Comparison of ENCODE assay signal across 8 mouse cellular contexts in genomic region chr10:40339351-40339964, GRCm38 (mm10). TPM values are rescaled to one million over a fixed set of nuclear protein-coding genes. Genes with fewer than 3 reads are reported as not detected.
DNase-seq lines count a peak whose midpoint lies in the region; ATAC-seq lines count a peak whose summit lies in the region.

Cdk19 (plus strand) TSS chr10:40339564.

- H3K4me1 ChIP-seq in midbrain, embryonic 13.5 days (replicated peaks): no peaks in the 10 kb centered on the region
- H3K4me1 ChIP-seq in midbrain, embryonic 15.5 days: no peaks in the 10 kb centered on the region
- 0 out of 2 replicates have a peak, but pooled peaks cover 4% of the 10 kb centered on the region for H3K4me1 ChIP-seq in neural tube, embryonic 13.5 days (replicated peaks)

- no peak within 1 kb of the TSS for H3K9ac ChIP-seq in midbrain, embryonic 13.5 days (replicated peaks)
- no peak within 1 kb of the TSS for H3K9ac ChIP-seq in midbrain, embryonic 15.5 days
- H3K9ac ChIP-seq in neural tube, embryonic 13.5 days: no peak within 1 kb of the TSS

- ATAC-seq in midbrain, embryonic 13.5 days: no peak
- ATAC-seq in midbrain, embryonic 15.5 days (replicated peaks): no peak
- no peak for ATAC-seq in neural tube, embryonic 13.5 days (ENCODE audit: low read depth)

- H3K27ac ChIP-seq in midbrain, embryonic 13.5 days: no peak within 1 kb of the TSS
- H3K27ac ChIP-seq in midbrain, embryonic 15.5 days: no peak within 1 kb of the TSS
- H3K27ac ChIP-seq in neural tube, embryonic 13.5 days (replicated peaks): no peak within 1 kb of the TSS

- 49% methylated on average over 13 of the region's 13 CpGs for WGBS in midbrain, embryonic 13.5 days
- 48% methylated on average over 13 of the region's 13 CpGs for WGBS in midbrain, embryonic 15.5 days
- 31% methylated on average over 13 of the region's 13 CpGs for WGBS in neural tube, embryonic 13.5 days

- no peaks in the 10 kb centered on the region for H3K27me3 ChIP-seq in midbrain, embryonic 13.5 days
- H3K27me3 ChIP-seq in midbrain, embryonic 15.5 days (replicated peaks): no peaks in the 10 kb centered on the region
- H3K27me3 ChIP-seq in neural tube, embryonic 13.5 days: no peaks in the 10 kb centered on the region

- no peak within 1 kb of the TSS for H3K4me3 ChIP-seq in midbrain, embryonic 13.5 days (replicated peaks)
- no peak within 1 kb of the TSS for H3K4me3 ChIP-seq in midbrain, embryonic 15.5 days
- no peak within 1 kb of the TSS for H3K4me3 ChIP-seq in neural tube, embryonic 13.5 days

- H3K9me3 ChIP-seq in midbrain, embryonic 13.5 days: no peaks in the 10 kb centered on the region
- no peaks in the 10 kb centered on the region for H3K9me3 ChIP-seq in midbrain, embryonic 15.5 days
- no peaks in the 10 kb centered on the region for H3K9me3 ChIP-seq in neural tube, embryonic 13.5 days

- H3K36me3 ChIP-seq in midbrain, embryonic 13.5 days: no peaks in the 10 kb centered on the region
- H3K36me3 ChIP-seq in midbrain, embryonic 15.5 days (replicated peaks): no peaks in the 10 kb centered on the region
- H3K36me3 ChIP-seq in neural tube, embryonic 13.5 days: no peaks in the 10 kb centered on the region

- DNase-seq in embryo, embryonic 10 days (ENCODE audit: low spot score): peak; percentile 42
- DNase-seq in embryo, embryonic 9.5 days (ENCODE audit: extremely low spot score): no peak
- no peak for DNase-seq in heart, postnatal 25 days (ENCODE audit: low spot score)
- no peak for DNase-seq in lung, postnatal 10 days
- DNase-seq in kidney, postnatal 14 days: no peak

- intact Hi-C loops in heart, postnatal 25 days (cut with DNase I): no loop called here

- no peak within 1 kb of the TSS for H3K4me2 ChIP-seq in midbrain, embryonic 13.5 days (replicated peaks)
- H3K4me2 ChIP-seq in midbrain, embryonic 15.5 days: no peak within 1 kb of the TSS
- no peak within 1 kb of the TSS for H3K4me2 ChIP-seq in neural tube, embryonic 13.5 days

RNA-seq across cellular contexts. Expression of gene Cdk19, which starts in this region (rescaled TPM):
- 8.1 and 10.3 TPM in 2 replicates for polyA plus RNA-seq in midbrain, embryonic 13.5 days (2015; fragmentation: Nextera tagmentation; extraction: Ambion mirVana)
- polyA plus RNA-seq in midbrain, embryonic 15.5 days (2015; fragmentation: Nextera tagmentation; extraction: Ambion mirVana): 8.6 and 10.1 TPM in 2 replicates
- 10 to 100 TPM; 11.9 to 15.7 TPM for total RNA-seq in heart, postnatal 25 days (2021)
- polyA plus RNA-seq in neural tube, embryonic 13.5 days (2015; fragmentation: Nextera tagmentation; extraction: Ambion mirVana): 11.1 and 12.5 TPM in 2 replicates
